Mouse (Mus musculus): Measurements from ENCODE around the gene Zdhhc18. TPM values are rescaled to one million over a fixed set of nuclear protein-coding genes. Genes with fewer than 3 reads are reported as not detected.

Gene Zdhhc18
- polyA plus RNA-seq, 1 experiment from 2014 or later, result 3.5 TPM

DNA sequence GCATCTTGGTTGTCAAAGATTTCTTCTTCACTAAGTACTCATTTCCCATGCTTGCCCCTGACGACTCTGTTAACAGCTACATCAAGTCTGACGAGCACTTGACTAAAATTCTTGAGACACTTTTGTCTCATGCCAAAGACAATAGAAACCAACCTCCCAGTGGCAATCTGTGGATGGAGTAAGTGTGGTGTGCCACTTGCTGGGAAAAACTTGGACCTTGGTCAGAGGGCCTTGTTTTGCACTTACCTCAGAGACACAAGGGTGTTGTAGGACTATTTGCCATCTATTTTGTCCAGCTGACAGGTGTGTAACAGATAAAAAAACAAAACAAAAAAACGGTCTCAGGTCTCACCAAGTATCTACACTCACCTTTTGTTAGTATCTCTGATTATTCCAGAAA, 26.2 kb upstream of the Zdhhc18 start:
- peaks cover 11% of the 10 kb centered on the region for H3K36me3 ChIP-seq (ENCODE audit: control insufficient read depth, insufficient read depth, low read length)
- no peaks in the 10 kb centered on the region for H3K27me3 ChIP-seq (ENCODE audit: control insufficient read depth, insufficient read depth, low read length)
- peaks cover 22% of the 10 kb centered on the region for H3K4me1 ChIP-seq (ENCODE audit: control insufficient read depth, insufficient read depth, low read length)
- no peak for ATAC-seq (ENCODE audit: low FRiP score)
- H3K27ac ChIP-seq (ENCODE audit: low read depth, low read length), result peak overlapping the region; percentile 4; the same call in 1 of the 2 replicates
- no peaks in the 10 kb centered on the region for H3K9me3 ChIP-seq (ENCODE audit: control insufficient read depth, low read length)
- no peak overlapping the region for H3K9ac ChIP-seq (ENCODE audit: low read length)
- DNase-seq (ENCODE audit: low spot score, missing footprints), result no peak
- no peak overlapping the region for H3K4me2 ChIP-seq
- 29% methylated on average over 3 of the region's 3 CpGs for WGBS
- H3K4me3 ChIP-seq (ENCODE audit: low read depth, low read length), result no peak overlapping the region

DNA sequence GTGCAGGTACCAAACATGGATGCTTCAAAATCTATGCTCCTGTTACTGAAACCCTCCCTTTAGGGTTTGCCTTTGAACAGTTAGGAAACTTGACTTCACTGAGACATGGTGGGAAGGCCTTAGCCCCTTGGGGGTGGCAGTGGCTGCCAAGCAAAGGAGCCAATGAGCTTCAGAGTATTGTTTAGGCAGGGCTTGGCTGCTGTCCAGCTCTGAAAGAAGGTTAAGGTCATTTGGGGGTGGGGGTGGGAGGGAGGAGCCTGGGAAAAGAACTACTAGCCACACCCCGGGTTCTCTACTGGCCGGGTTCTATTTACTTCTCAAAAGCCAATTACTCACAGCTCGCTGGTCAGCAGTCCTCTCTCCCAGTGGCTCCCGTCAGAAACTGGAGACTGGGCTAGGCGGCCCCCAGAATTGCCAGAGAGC, 25.7 kb upstream of the Zdhhc18 start:
- H3K4me1 ChIP-seq (ENCODE audit: control insufficient read depth, insufficient read depth, low read length), result peaks cover 23% of the 10 kb centered on the region
- DNase-seq (ENCODE audit: low spot score, missing footprints) (no peak), ATAC-seq (ENCODE audit: low FRiP score) (peak; percentile 41; the same call in 1 of the 2 replicates)
- H3K9ac ChIP-seq (ENCODE audit: low read length), result no peak overlapping the region
- WGBS, result 0% methylated on average over 5 of the region's 5 CpGs
- H3K36me3 ChIP-seq (ENCODE audit: control insufficient read depth, insufficient read depth, low read length), result peaks cover 5% of the 10 kb centered on the region
- peak overlapping the region; percentile 4; the same call in 1 of the 2 replicates for H3K27ac ChIP-seq (ENCODE audit: low read depth, low read length)
- no peaks in the 10 kb centered on the region for H3K9me3 ChIP-seq (ENCODE audit: control insufficient read depth, low read length)
- H3K4me3 ChIP-seq (ENCODE audit: low read depth, low read length), result no peak overlapping the region
- H3K27me3 ChIP-seq (ENCODE audit: control insufficient read depth, insufficient read depth, low read length), result no peaks in the 10 kb centered on the region
- H3K4me2 ChIP-seq, result no peak overlapping the region

- no peak overlapping the region for H3K4me2 ChIP-seq
- ATAC-seq (ENCODE audit: low FRiP score), result no peak
- no peaks in the 10 kb centered on the region for H3K9me3 ChIP-seq (ENCODE audit: control insufficient read depth, low read length)
- no peak overlapping the region for H3K9ac ChIP-seq (ENCODE audit: low read length)
- no peak for DNase-seq (ENCODE audit: low spot score, missing footprints)
- H3K4me1 ChIP-seq (ENCODE audit: control insufficient read depth, insufficient read depth, low read length), result peaks cover 24% of the 10 kb centered on the region
- no peaks in the 10 kb centered on the region for H3K27me3 ChIP-seq (ENCODE audit: control insufficient read depth, insufficient read depth, low read length)
- H3K27ac ChIP-seq (ENCODE audit: low read depth, low read length), result no peak overlapping the region
- WGBS, result 76% methylated on average over 8 of the region's 8 CpGs
- no peaks in the 10 kb centered on the region; the same call in 1 of the 2 replicates for H3K36me3 ChIP-seq (ENCODE audit: control insufficient read depth, insufficient read depth, low read length)
- H3K4me3 ChIP-seq (ENCODE audit: low read depth, low read length), result no peak overlapping the region
Observed at GRCm38 (mm10) chr4:133674331-133674695, 24.4 kb upstream of the Zdhhc18 start.

DNA sequence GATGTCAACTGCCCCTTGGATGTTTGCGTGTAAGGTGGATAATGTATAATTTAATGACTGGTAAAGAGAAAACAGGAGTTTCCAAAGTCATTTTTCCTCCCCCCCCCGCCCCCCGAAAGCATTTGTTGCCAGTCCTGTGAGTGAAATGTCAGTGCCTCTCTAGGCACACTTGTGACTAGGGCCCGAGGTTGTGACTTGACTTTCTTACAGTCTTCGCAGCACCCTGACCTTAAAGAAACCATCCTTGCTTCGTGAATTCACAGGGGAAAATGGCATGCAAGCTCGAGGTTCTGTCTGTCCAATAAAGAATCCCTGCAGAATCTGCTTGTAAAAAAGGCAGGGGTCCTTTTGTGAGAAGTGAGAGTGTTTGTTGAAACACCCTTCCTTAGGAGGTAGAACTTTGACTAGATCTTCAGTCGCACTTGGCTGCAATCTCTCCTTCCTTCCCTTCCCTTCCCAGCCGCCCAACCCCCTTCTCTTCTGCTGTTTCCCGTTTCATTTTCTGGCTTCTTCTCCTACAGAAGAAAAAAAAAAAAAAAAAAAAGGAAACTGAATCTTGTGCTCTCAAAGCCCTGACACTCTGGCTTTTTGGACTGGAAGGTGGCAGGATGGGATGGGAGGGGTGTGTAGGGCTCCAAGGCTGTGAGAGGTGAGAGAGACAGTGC, 23.8 kb upstream of the Zdhhc18 start:
- no peak for ATAC-seq (ENCODE audit: low FRiP score)
- peaks cover 24% of the 10 kb centered on the region for H3K4me1 ChIP-seq (ENCODE audit: control insufficient read depth, insufficient read depth, low read length)
- H3K9me3 ChIP-seq (ENCODE audit: control insufficient read depth, low read length), result no peaks in the 10 kb centered on the region
- H3K27me3 ChIP-seq (ENCODE audit: control insufficient read depth, insufficient read depth, low read length), result no peaks in the 10 kb centered on the region
- H3K36me3 ChIP-seq (ENCODE audit: control insufficient read depth, insufficient read depth, low read length), result no peaks in the 10 kb centered on the region; the same call in 1 of the 2 replicates
- WGBS, result 46% methylated on average over 10 of the region's 10 CpGs
- no peak overlapping the region for H3K4me3 ChIP-seq (ENCODE audit: low read depth, low read length)
- no peak overlapping the region for H3K9ac ChIP-seq (ENCODE audit: low read length)
- H3K4me2 ChIP-seq, result no peak overlapping the region
- no peak overlapping the region for H3K27ac ChIP-seq (ENCODE audit: low read depth, low read length)
- DNase-seq (ENCODE audit: low spot score, missing footprints), result no peak

GRCm38 (mm10) chr4:133672845-133673647, 23.1 kb upstream of the Zdhhc18 start:
- peak overlapping the region; percentile 84 for H3K9ac ChIP-seq (ENCODE audit: low read length)
- ATAC-seq (ENCODE audit: low FRiP score) (no peak), DNase-seq (ENCODE audit: low spot score, missing footprints) (no peak)
- peak overlapping the region; percentile 99 for H3K27ac ChIP-seq (ENCODE audit: low read depth, low read length)
- H3K4me1 ChIP-seq (ENCODE audit: control insufficient read depth, insufficient read depth, low read length), result peaks cover 24% of the 10 kb centered on the region
- no peaks in the 10 kb centered on the region for H3K9me3 ChIP-seq (ENCODE audit: control insufficient read depth, low read length)
- H3K27me3 ChIP-seq (ENCODE audit: control insufficient read depth, insufficient read depth, low read length), result no peaks in the 10 kb centered on the region
- H3K4me2 ChIP-seq, result peak overlapping the region; percentile 56
- no peaks in the 10 kb centered on the region for H3K36me3 ChIP-seq (ENCODE audit: control insufficient read depth, insufficient read depth, low read length)
- H3K4me3 ChIP-seq (ENCODE audit: low read depth, low read length), result peak overlapping the region; percentile 73
- 5% methylated on average over 24 of the region's 24 CpGs for WGBS

- peak; percentile 99 for DNase-seq (ENCODE audit: low spot score, missing footprints)
- no peaks in the 10 kb centered on the region for H3K9me3 ChIP-seq (ENCODE audit: control insufficient read depth, low read length)
- peak within 1 kb of the TSS; percentile 99 for H3K27ac ChIP-seq (ENCODE audit: low read depth, low read length)
- no peaks in the 10 kb centered on the region for H3K27me3 ChIP-seq (ENCODE audit: control insufficient read depth, insufficient read depth, low read length)
- peak within 1 kb of the TSS; percentile 56 for H3K4me2 ChIP-seq
- H3K4me3 ChIP-seq (ENCODE audit: low read depth, low read length), result peak within 1 kb of the TSS; percentile 73
- H3K4me1 ChIP-seq (ENCODE audit: control insufficient read depth, insufficient read depth, low read length), result peaks cover 24% of the 10 kb centered on the region
- peak within 1 kb of the TSS; percentile 84 for H3K9ac ChIP-seq (ENCODE audit: low read length)
- H3K36me3 ChIP-seq (ENCODE audit: control insufficient read depth, insufficient read depth, low read length), result no peaks in the 10 kb centered on the region
- under 1% methylated on average over 72 of the region's 76 CpGs for WGBS
- ATAC-seq (ENCODE audit: low FRiP score), result peak; percentile 92
Observed at GRCm38 (mm10) chr4:133671881-133672844, 22.2 kb upstream of the Zdhhc18 start, which contains the start of gene Pigv. Gene Pigv (minus strand): TSS chr4:133672647.

GRCm38 (mm10) chr4:133671184-133671880, 21.4 kb upstream of the Zdhhc18 start:
- H3K4me2 ChIP-seq, result peak overlapping the region; percentile 56
- H3K27ac ChIP-seq (ENCODE audit: low read depth, low read length), result peak overlapping the region; percentile 32; the same call in 1 of the 2 replicates
- WGBS, result 6% methylated on average over 13 of the region's 13 CpGs
- H3K9me3 ChIP-seq (ENCODE audit: control insufficient read depth, low read length), result no peaks in the 10 kb centered on the region
- H3K4me3 ChIP-seq (ENCODE audit: low read depth, low read length), result peak overlapping the region; percentile 73
- no peaks in the 10 kb centered on the region for H3K36me3 ChIP-seq (ENCODE audit: control insufficient read depth, insufficient read depth, low read length)
- peaks cover 19% of the 10 kb centered on the region for H3K4me1 ChIP-seq (ENCODE audit: control insufficient read depth, insufficient read depth, low read length)
- peak; percentile 97 for DNase-seq (ENCODE audit: low spot score, missing footprints)
- no peaks in the 10 kb centered on the region for H3K27me3 ChIP-seq (ENCODE audit: control insufficient read depth, insufficient read depth, low read length)
- peak overlapping the region; percentile 84 for H3K9ac ChIP-seq (ENCODE audit: low read length)
- ATAC-seq (ENCODE audit: low FRiP score), result no peak

DNA sequence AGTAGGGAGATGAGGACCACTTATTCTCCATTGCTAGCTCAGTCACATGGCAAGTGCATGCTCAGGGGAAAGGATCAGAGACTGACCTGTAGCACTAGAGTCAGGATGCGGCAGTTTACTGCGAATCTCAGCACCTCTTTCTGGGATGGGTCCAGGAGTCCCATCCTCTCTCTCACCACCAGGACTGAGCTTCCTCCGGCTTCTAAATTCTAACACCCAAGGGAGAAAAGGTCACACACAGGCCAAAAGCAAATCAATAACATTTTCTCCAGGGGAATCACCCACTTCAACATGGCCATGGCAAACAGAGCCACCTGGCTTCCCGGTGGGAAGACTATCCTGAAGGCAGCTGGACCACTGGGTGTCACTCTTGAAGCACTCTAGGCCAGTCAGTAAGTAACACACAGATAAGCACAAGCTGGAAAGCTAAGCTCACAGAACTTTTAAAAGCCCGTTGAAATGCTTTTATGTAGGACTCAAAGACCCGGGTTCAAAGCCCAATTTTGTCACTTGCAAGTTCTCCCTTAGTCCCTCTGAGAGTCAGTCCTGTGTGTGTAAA, 19.8 kb upstream of the Zdhhc18 start:
- H3K36me3 ChIP-seq (ENCODE audit: control insufficient read depth, insufficient read depth, low read length), result no peaks in the 10 kb centered on the region
- no peaks in the 10 kb centered on the region for H3K27me3 ChIP-seq (ENCODE audit: control insufficient read depth, insufficient read depth, low read length)
- ATAC-seq (ENCODE audit: low FRiP score) (no peak), DNase-seq (ENCODE audit: low spot score, missing footprints) (no peak)
- no peak overlapping the region for H3K4me3 ChIP-seq (ENCODE audit: low read depth, low read length)
- no peaks in the 10 kb centered on the region for H3K9me3 ChIP-seq (ENCODE audit: control insufficient read depth, low read length)
- H3K4me1 ChIP-seq (ENCODE audit: control insufficient read depth, insufficient read depth, low read length), result peaks cover 15% of the 10 kb centered on the region
- H3K27ac ChIP-seq (ENCODE audit: low read depth, low read length), result no peak overlapping the region
- no peak overlapping the region for H3K4me2 ChIP-seq
- WGBS, result 71% methylated on average over 6 of the region's 6 CpGs
- H3K9ac ChIP-seq (ENCODE audit: low read length), result no peak overlapping the region
